Mouse (Mus musculus): ENCODE results near the gene Gatd1. TPM values are rescaled to one million over a fixed set of nuclear protein-coding genes. Genes with fewer than 3 reads are reported as not detected.
"Not testable (repeated sequence)": the region's sequence is repeated elsewhere in the genome, so short reads cannot be mapped to it uniquely, and the experiment has no call there.

The Gatd1 gene
- total RNA-seq, 1 experiment: 25.9 TPM

DNA sequence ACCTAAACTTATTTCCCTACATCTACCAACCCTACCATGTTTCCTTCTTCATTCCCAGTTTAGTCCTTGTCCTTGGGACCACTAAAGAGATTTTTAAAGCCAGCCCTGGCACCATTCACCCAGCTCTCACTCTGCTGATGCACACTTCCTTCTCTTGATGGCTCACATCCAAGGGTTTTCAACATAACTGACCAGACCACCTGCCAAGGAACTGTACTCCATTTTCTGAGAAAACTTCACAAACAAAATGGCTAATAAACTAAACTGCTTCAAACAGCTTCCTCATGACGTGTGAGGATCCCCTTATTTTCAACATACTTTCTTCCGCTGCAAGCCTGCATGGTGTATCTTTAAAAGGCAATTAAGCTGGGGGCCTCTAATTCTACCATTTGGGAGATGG is 39.7 kb upstream of the Gatd1 start:
- no peak overlapping the region for H3K9ac ChIP-seq (ENCODE audit: insufficient read depth, low read depth, low read length, poor library complexity, severe bottlenecking)
- in situ Hi-C loops (cut with MboI; ENCODE audit: low sequenced_read_pairs in 2 of 2, unreplicated experiment in 2 of 2): no loop called here
- no peak for DNase-seq (ENCODE audit: low read depth, low spot score)
- peaks cover 0 to 11% of the 10 kb centered on the region in 2 experiments; a peak in 1 of 4 replicates for H3K4me1 ChIP-seq (ENCODE audit: control insufficient read depth in 2 of 2, insufficient read depth in 2 of 2, low read length in 2 of 2, poor library complexity in 1 of 2)
- H3K4me3 ChIP-seq (ENCODE audit: insufficient read depth in 1 of 2, low read depth in 1 of 2, low read length in 2 of 2, poor library complexity in 1 of 2, severe bottlenecking in 1 of 2): no peak overlapping the region
- TF ChIP-seq CHD2 (IDR thresholded peaks at IDR 0.05; ENCODE audit: low read depth, low read length) (no peak), ZC3H11A (IDR thresholded peaks at IDR 0.05; ENCODE audit: borderline replicate concordance, low read depth, low read length) (no peak), ZNF384 (IDR thresholded peaks at IDR 0.05; ENCODE audit: low read depth, low read length) (no peak), MAFK (IDR thresholded peaks at IDR 0.05; ENCODE audit: insufficient read depth, low read depth, low read length) (no peak), HCFC1 (IDR thresholded peaks at IDR 0.05; ENCODE audit: borderline replicate concordance, insufficient read depth, low read length) (no peak)
- no peak overlapping the region for H3K27ac ChIP-seq (ENCODE audit: insufficient read depth, low read depth, low read length, poor library complexity, severe bottlenecking)
- no peaks in the 10 kb centered on the region for H3K9me3 ChIP-seq (ENCODE audit: control insufficient read depth, insufficient read depth, low read depth, low read length)
- H3K36me3 ChIP-seq (ENCODE audit: control insufficient read depth, insufficient read depth, low read length, poor library complexity, severe bottlenecking): peaks cover 29% of the 10 kb centered on the region

GRCm38 (mm10) chr7:141451928-141452327 is 38.0 kb upstream of the Gatd1 start:
- Histone ChIP-seq H3K9me3 (ENCODE audit: control insufficient read depth, insufficient read depth, low read depth, low read length) (no peaks in the 10 kb centered on the region), H3K36me3 (ENCODE audit: control insufficient read depth, insufficient read depth, low read length, poor library complexity, severe bottlenecking) (peaks cover 36% of the 10 kb centered on the region), H3K9ac (ENCODE audit: insufficient read depth, low read depth, low read length, poor library complexity, severe bottlenecking) (no peak overlapping the region), H3K4me1 (ENCODE audit: control insufficient read depth in 2 of 2, insufficient read depth in 2 of 2, low read length in 2 of 2, poor library complexity in 1 of 2) (peaks cover 0 to 11% of the 10 kb centered on the region in 2 experiments; a peak in 1 of 4 replicates), H3K4me3 (ENCODE audit: insufficient read depth in 1 of 2, low read depth in 1 of 2, low read length in 2 of 2, poor library complexity in 1 of 2, severe bottlenecking in 1 of 2) (no peak overlapping the region), H3K27ac (ENCODE audit: insufficient read depth, low read depth, low read length, poor library complexity, severe bottlenecking) (no peak overlapping the region)
- in situ Hi-C loops (cut with MboI; ENCODE audit: low sequenced_read_pairs in 2 of 2, unreplicated experiment in 2 of 2): no loop called here
- no peak for DNase-seq (ENCODE audit: low read depth, low spot score)
- TF ChIP-seq ZNF384 (IDR thresholded peaks at IDR 0.05; ENCODE audit: low read depth, low read length) (no peak), ZC3H11A (IDR thresholded peaks at IDR 0.05; ENCODE audit: borderline replicate concordance, low read depth, low read length) (no peak), HCFC1 (IDR thresholded peaks at IDR 0.05; ENCODE audit: borderline replicate concordance, insufficient read depth, low read length) (no peak), MAFK (IDR thresholded peaks at IDR 0.05; ENCODE audit: insufficient read depth, low read depth, low read length) (no peak), CHD2 (IDR thresholded peaks at IDR 0.05; ENCODE audit: low read depth, low read length) (no peak)

- peak within 1 kb of the TSS; percentile 89 to 93 for H3K4me3 ChIP-seq (ENCODE audit: insufficient read depth in 1 of 2, low read depth in 1 of 2, low read length in 2 of 2, poor library complexity in 1 of 2, severe bottlenecking in 1 of 2)
- DNase-seq (ENCODE audit: low read depth, low spot score): peak; percentile 90
- in situ Hi-C loops (cut with MboI; ENCODE audit: low sequenced_read_pairs in 2 of 2, unreplicated experiment in 2 of 2): no loop called here
- peaks cover 0 to 11% of the 10 kb centered on the region in 2 experiments; a peak in 2 of 4 replicates for H3K4me1 ChIP-seq (ENCODE audit: control insufficient read depth in 2 of 2, insufficient read depth in 2 of 2, low read length in 2 of 2, poor library complexity in 1 of 2)
- no peaks in the 10 kb centered on the region for H3K9me3 ChIP-seq (ENCODE audit: control insufficient read depth, insufficient read depth, low read depth, low read length)
- H3K36me3 ChIP-seq (ENCODE audit: control insufficient read depth, insufficient read depth, low read length, poor library complexity, severe bottlenecking): peaks cover 41% of the 10 kb centered on the region
- peak within 1 kb of the TSS; percentile 98 for H3K9ac ChIP-seq (ENCODE audit: insufficient read depth, low read depth, low read length, poor library complexity, severe bottlenecking)
- TF ChIP-seq MAFK (IDR thresholded peaks at IDR 0.05; ENCODE audit: insufficient read depth, low read depth, low read length) (0 out of 2 replicates have a peak, but pooled peaks have one; percentile 8), HCFC1 (IDR thresholded peaks at IDR 0.05; ENCODE audit: borderline replicate concordance, insufficient read depth, low read length) (peak; percentile 93), ZNF384 (IDR thresholded peaks at IDR 0.05; ENCODE audit: low read depth, low read length) (peak; percentile 73; the same call in 1 of the 2 replicates), CHD2 (IDR thresholded peaks at IDR 0.05; ENCODE audit: low read depth, low read length) (no peak), ZC3H11A (IDR thresholded peaks at IDR 0.05; ENCODE audit: borderline replicate concordance, low read depth, low read length) (no peak)
- H3K27ac ChIP-seq (ENCODE audit: insufficient read depth, low read depth, low read length, poor library complexity, severe bottlenecking): peak within 1 kb of the TSS; percentile 84
Observed at GRCm38 (mm10) chr7:141447110-141447991, 33.4 kb upstream of the Gatd1 start, which contains the start of gene Rplp2. Gene Rplp2, plus strand, starts transcription at chr7:141447370.

DNA sequence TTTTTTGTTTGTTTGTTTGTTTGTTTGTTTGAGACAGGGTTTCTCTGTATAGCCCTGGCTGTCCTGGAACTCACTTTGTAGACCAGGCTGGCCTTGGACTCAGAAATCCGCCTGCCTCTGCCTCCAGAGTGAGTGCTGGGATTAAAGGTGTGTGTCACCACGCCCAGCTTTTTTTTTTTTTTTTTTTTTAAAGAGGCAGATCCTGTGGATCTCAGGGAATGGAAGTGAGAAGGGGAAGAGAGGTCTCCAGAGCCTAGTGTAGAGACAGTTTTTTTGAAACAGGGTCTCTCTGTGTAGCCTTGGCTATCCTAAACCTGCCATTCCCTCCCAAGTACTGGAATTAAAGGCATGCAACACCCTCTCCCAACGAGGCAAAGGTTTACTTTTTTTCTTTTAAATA is 32.4 kb upstream of the Gatd1 start:
- Histone ChIP-seq H3K9ac (ENCODE audit: insufficient read depth, low read depth, low read length, poor library complexity, severe bottlenecking) (peak overlapping the region; percentile 73; the same call in 1 of the 2 replicates), H3K36me3 (ENCODE audit: control insufficient read depth, insufficient read depth, low read length, poor library complexity, severe bottlenecking) (peaks cover 44% of the 10 kb centered on the region), H3K4me1 (ENCODE audit: control insufficient read depth in 2 of 2, insufficient read depth in 2 of 2, low read length in 2 of 2, poor library complexity in 1 of 2) (peaks cover 0 to 16% of the 10 kb centered on the region in 2 experiments; a peak in 2 of 4 replicates), H3K4me3 (ENCODE audit: insufficient read depth in 1 of 2, low read depth in 1 of 2, low read length in 2 of 2, poor library complexity in 1 of 2, severe bottlenecking in 1 of 2) (peak overlapping the region in 1 of 2 experiments; percentile 93; a peak in 3 of 4 replicates)
- DNase-seq (ENCODE audit: low read depth, low spot score); H3K9me3 ChIP-seq (ENCODE audit: control insufficient read depth, insufficient read depth, low read depth, low read length); H3K27ac ChIP-seq (ENCODE audit: insufficient read depth, low read depth, low read length, poor library complexity, severe bottlenecking); in situ Hi-C loops (cut with MboI; ENCODE audit: low sequenced_read_pairs in 2 of 2, unreplicated experiment in 2 of 2): not testable (repeated sequence)
- peak; percentile 92 for TF ChIP-seq ZNF384 (IDR thresholded peaks at IDR 0.05; ENCODE audit: low read depth, low read length)
